9 mouse cellular contexts compared by ENCODE assay signal in the genomic region with DNA sequence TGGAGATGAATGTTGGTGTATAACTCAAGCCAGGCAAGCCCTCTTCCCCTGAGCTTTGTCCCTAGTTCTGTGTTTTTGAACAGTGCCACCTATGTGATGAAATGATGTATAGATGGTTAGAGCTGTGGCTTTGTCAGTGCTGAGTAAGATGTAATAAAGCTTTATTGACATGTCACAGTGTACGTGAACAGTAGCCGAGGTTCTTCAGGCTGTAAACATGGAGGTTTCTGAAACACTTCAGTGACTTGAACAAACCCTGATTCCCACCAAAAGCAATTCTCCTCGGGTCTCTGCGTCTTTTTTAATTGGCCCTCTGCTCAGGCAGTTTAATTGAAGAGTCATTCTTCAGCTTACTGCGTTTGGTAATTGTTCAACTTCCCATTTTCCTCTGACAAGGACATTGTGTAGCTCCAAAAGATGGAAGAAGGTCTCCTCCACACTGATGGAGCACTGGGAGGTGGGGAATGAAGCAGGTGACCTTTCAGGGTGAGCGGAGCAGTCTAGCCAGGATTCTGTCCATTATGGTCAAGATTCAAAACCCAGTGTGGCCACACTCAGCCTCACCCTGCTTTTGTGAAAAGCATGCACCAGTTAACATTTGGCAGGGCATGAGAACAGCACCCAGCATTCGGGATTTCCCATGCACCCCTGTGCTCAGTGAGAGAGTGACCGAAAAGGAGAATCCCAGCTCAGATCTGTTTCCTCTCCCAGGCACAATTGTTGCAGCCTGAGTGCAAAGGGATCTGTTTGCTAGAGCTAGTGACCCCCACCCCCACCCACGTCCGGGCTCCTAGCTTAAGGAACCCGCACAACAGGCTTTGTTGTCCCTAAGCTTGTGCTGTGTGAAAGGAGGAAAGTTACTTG.
DNase-seq lines count a peak whose midpoint lies in the region; ATAC-seq and TF ChIP-seq lines count a peak whose summit lies in the region.
"Had no signal": no experiment of that assay in that cellular context is flagged by ENCODE, and none has a peak within 500 bp of the region (broad histone marks: within the 10 kb centered on the region; RNA-seq: fewer than 3 reads in every experiment).

No protein-coding gene starts in this region.

- no peak overlapping the region for H3K4me3 ChIP-seq in kidney, embryonic 14.5 days (ENCODE audit: low read length)
- no peak overlapping the region for H3K4me3 ChIP-seq in embryonic facial prominence, embryonic 14.5 days (ENCODE audit: low read depth, low read length)
- no peak overlapping the region for H3K4me3 ChIP-seq in hindbrain, postnatal 0 days (ENCODE audit: low read length)
- H3K4me3 ChIP-seq in neural tube, embryonic 15.5 days (replicated peaks) = no peak overlapping the region
- no peak overlapping the region for H3K4me3 ChIP-seq in thymus, adult 2 months (ENCODE audit: control insufficient read depth, insufficient read depth, low read length)

- H3K36me3 ChIP-seq in kidney, embryonic 14.5 days (ENCODE audit: control insufficient read depth, insufficient read depth, low read length) = no peaks in the 10 kb centered on the region
- no peaks in the 10 kb centered on the region for H3K36me3 ChIP-seq in embryonic facial prominence, embryonic 14.5 days (ENCODE audit: control insufficient read depth, insufficient read depth, low read length)
- no peaks in the 10 kb centered on the region for H3K36me3 ChIP-seq in hindbrain, postnatal 0 days (ENCODE audit: insufficient read depth, low read length)
- no peaks in the 10 kb centered on the region for H3K36me3 ChIP-seq in neural tube, embryonic 15.5 days
- H3K36me3 ChIP-seq in thymus, adult 2 months (ENCODE audit: control insufficient read depth, insufficient read depth, low read length) = no peaks in the 10 kb centered on the region

- no peak for TF ChIP-seq CTCF in hindbrain, postnatal 0 days (IDR thresholded peaks at IDR 0.05; ENCODE audit: low read depth)
- no peak for TF ChIP-seq CTCF in thymus, adult 2 months (IDR thresholded peaks at IDR 0.05; ENCODE audit: borderline replicate concordance, control insufficient read depth, extremely low read depth, insufficient read depth, low read length, poor library complexity)

- TF ChIP-seq POLR2A in thymus, adult 2 months (IDR thresholded peaks at IDR 0.05; ENCODE audit: control insufficient read depth, extremely low read depth, insufficient read depth, low read length, poor library complexity) = no peak

- ATAC-seq in kidney, embryonic 14.5 days (ENCODE audit: low FRiP score, low TSS enrichment) = peak; percentile 37; the same call in 1 of the 2 replicates
- ATAC-seq in embryonic facial prominence, embryonic 14.5 days (ENCODE audit: low read depth) = peak; percentile 38
- peak; percentile 55 for ATAC-seq in hindbrain, postnatal 0 days
- ATAC-seq in neural tube, embryonic 15.5 days (ENCODE audit: low FRiP score) = peak; percentile 46; the same call in 1 of the 2 replicates

- no peak overlapping the region for H3K9ac ChIP-seq in kidney, embryonic 14.5 days (ENCODE audit: low read depth, low read length)
- no peak overlapping the region for H3K9ac ChIP-seq in embryonic facial prominence, embryonic 14.5 days (ENCODE audit: low read depth, low read length)
- no peak overlapping the region for H3K9ac ChIP-seq in hindbrain, postnatal 0 days (replicated peaks; ENCODE audit: low read length)
- no peak overlapping the region for H3K9ac ChIP-seq in neural tube, embryonic 15.5 days (replicated peaks)

- no peaks in the 10 kb centered on the region for H3K27me3 ChIP-seq in kidney, embryonic 14.5 days (ENCODE audit: control insufficient read depth, insufficient read depth, low read length)
- no peaks in the 10 kb centered on the region for H3K27me3 ChIP-seq in embryonic facial prominence, embryonic 14.5 days (replicated peaks; ENCODE audit: control insufficient read depth, insufficient read depth, low read length)
- no peaks in the 10 kb centered on the region for H3K27me3 ChIP-seq in hindbrain, postnatal 0 days (ENCODE audit: insufficient read depth, low read length)
- H3K27me3 ChIP-seq in neural tube, embryonic 15.5 days (replicated peaks) = no peaks in the 10 kb centered on the region
- no peaks in the 10 kb centered on the region for H3K27me3 ChIP-seq in thymus, adult 2 months (ENCODE audit: control insufficient read depth, insufficient read depth, low read length)

- H3K4me1 ChIP-seq in kidney, embryonic 14.5 days (ENCODE audit: control insufficient read depth, insufficient read depth, low read length) = peaks cover 24% of the 10 kb centered on the region
- H3K4me1 ChIP-seq in embryonic facial prominence, embryonic 14.5 days (ENCODE audit: control insufficient read depth, insufficient read depth, low read length) = no peaks in the 10 kb centered on the region; the same call in 1 of the 2 replicates
- H3K4me1 ChIP-seq in hindbrain, postnatal 0 days (ENCODE audit: insufficient read depth, low read length) = 0 out of 2 replicates have a peak, but pooled peaks cover 6% of the 10 kb centered on the region
- H3K4me1 ChIP-seq in neural tube, embryonic 15.5 days = peaks cover 24% of the 10 kb centered on the region
- H3K4me1 ChIP-seq in thymus, adult 2 months (replicated peaks; ENCODE audit: control insufficient read depth, insufficient read depth, low read length) = no peaks in the 10 kb centered on the region

- no peak for DNase-seq in kidney, adult 9 months
- DNase-seq in embryonic facial prominence, embryonic 14.5 days (ENCODE audit: low spot score) = peak; percentile 59
- DNase-seq in hindbrain, postnatal 0 days (ENCODE audit: low spot score) = no peak
- DNase-seq in left cerebral cortex, postnatal 14 days (ENCODE audit: low spot score in 2 of 2) = no peak
- DNase-seq in frontal cortex, postnatal 25 days (ENCODE audit: low spot score in 2 of 2) = no peak
- no peak for DNase-seq in thymus, adult 2 months
- DNase-seq: B cell, adult 2 months had no signal

- peak overlapping the region; percentile 42; the same call in 1 of the 2 replicates for H3K27ac ChIP-seq in kidney, embryonic 14.5 days (ENCODE audit: low read depth, low read length)
- H3K27ac ChIP-seq in embryonic facial prominence, embryonic 14.5 days (replicated peaks; ENCODE audit: low read depth, low read length) = peak overlapping the region; percentile 28; the same call in 1 of the 2 replicates
- H3K27ac ChIP-seq in hindbrain, postnatal 0 days = 0 out of 2 replicates have a peak overlapping the region, but pooled peaks have one; percentile 4
- peak overlapping the region; percentile 45; the same call in 1 of the 2 replicates for H3K27ac ChIP-seq in neural tube, embryonic 15.5 days (replicated peaks)
- H3K27ac ChIP-seq in thymus, adult 2 months (ENCODE audit: control insufficient read depth, insufficient read depth, low read length) = no peak overlapping the region

- intact Hi-C loops in left cerebral cortex, postnatal 14 days (cut with DNase I) = no loop called here

- H3K4me2 ChIP-seq in kidney, embryonic 14.5 days (replicated peaks; ENCODE audit: low read depth, low read length) = no peak overlapping the region
- no peak overlapping the region for H3K4me2 ChIP-seq in embryonic facial prominence, embryonic 14.5 days (ENCODE audit: low read depth, low read length)
- H3K4me2 ChIP-seq in hindbrain, postnatal 0 days (ENCODE audit: low read depth, low read length) = no peak overlapping the region
- H3K4me2 ChIP-seq in neural tube, embryonic 15.5 days = 0 out of 2 replicates have a peak overlapping the region, but pooled peaks have one; percentile 1

- 39% methylated on average over 11 of the region's 11 CpGs for WGBS in kidney, embryonic 14.5 days
- 43% methylated on average over 11 of the region's 11 CpGs for WGBS in embryonic facial prominence, embryonic 14.5 days
- WGBS in hindbrain, postnatal 0 days = 22% methylated on average over 11 of the region's 11 CpGs
- WGBS in neural tube, embryonic 15.5 days = 19% methylated on average over 11 of the region's 11 CpGs
- 81% methylated on average over 11 of the region's 11 CpGs for WGBS in thymus, adult 2 months

- H3K9me3 ChIP-seq in kidney, embryonic 14.5 days (ENCODE audit: control insufficient read depth, low read length) = no peaks in the 10 kb centered on the region
- H3K9me3 ChIP-seq in embryonic facial prominence, embryonic 14.5 days (ENCODE audit: control insufficient read depth, low read length) = no peaks in the 10 kb centered on the region
- no peaks in the 10 kb centered on the region for H3K9me3 ChIP-seq in hindbrain, postnatal 0 days (ENCODE audit: low read length)
- no peaks in the 10 kb centered on the region for H3K9me3 ChIP-seq in neural tube, embryonic 15.5 days (replicated peaks)
